Mouse (Mus musculus): ENCODE results near the gene Jph2. TPM values are rescaled to one million over a fixed set of nuclear protein-coding genes. Genes with fewer than 3 reads are reported as not detected.
A peak's percentile ranks its signal among the peaks of the same experiment; 100 is the strongest.
"Not testable (repeated sequence)": the region's sequence is repeated elsewhere in the genome, so short reads cannot be mapped to it uniquely, and the experiment has no call there.

Jph2 gene
- total RNA-seq, 2 experiments from 2014 or later: 424 to 437 TPM

GRCm38 (mm10) chr2:163422895-163423660 is 25.3 kb upstream of the Jph2 start:
- H3K27ac ChIP-seq: peak overlapping the region; percentile 78
- no peak overlapping the region for H3K4me3 ChIP-seq
- intact Hi-C loops (cut with DNase I): loop anchor here (5.0 kb wide), 1 partner anchor 34 kb away; no protein-coding TSS in a partner anchor
- peak; percentile 54 for DNase-seq
- TF ChIP-seq CTCF (IDR thresholded peaks at IDR 0.05): no peak; the same call in 1 of the 2 replicates

GRCm38 (mm10) chr2:163420366-163420886 is 22.6 kb upstream of the Jph2 start:
- H3K4me3 ChIP-seq: peak overlapping the region; percentile 93
- intact Hi-C loops (cut with DNase I): loop anchor here (5.0 kb wide), 1 partner anchor 37 kb away; no protein-coding TSS in a partner anchor
- H3K27ac ChIP-seq: peak overlapping the region; percentile 98
- DNase-seq: no peak
- no peak for TF ChIP-seq CTCF (IDR thresholded peaks at IDR 0.05)

GRCm38 (mm10) chr2:163419346-163420045 is 21.7 kb upstream of the Jph2 start:
- peak overlapping the region; percentile 93 for H3K4me3 ChIP-seq

GRCm38 (mm10) chr2:163418841-163419345 is 21.1 kb upstream of the Jph2 start:
- intact Hi-C loops (cut with DNase I): loop anchor here (1.0 kb wide), 1 partner anchor 53 kb away; the partner anchor contains the start of gene Fitm2
- DNase-seq: no peak
- Histone ChIP-seq H3K4me3 (peak overlapping the region; percentile 93), H3K27ac (peak overlapping the region; percentile 98)
- TF ChIP-seq CTCF (IDR thresholded peaks at IDR 0.05): no peak

More at GRCm38 (mm10) chr2:163419346-163420045, 21.7 kb upstream of the Jph2 start:
- intact Hi-C loops (cut with DNase I): loop anchor here (1.0 to 5.0 kb wide), 2 partner anchors 38 to 53 kb away; partner anchors contain the start of gene Fitm2
- TF ChIP-seq CTCF (IDR thresholded peaks at IDR 0.05): peak; percentile 40
- DNase-seq: peak; percentile 100
- H3K27ac ChIP-seq: peak overlapping the region; percentile 98

- DNase-seq: no peak
- peak overlapping the region; percentile 98 for H3K27ac ChIP-seq
- TF ChIP-seq CTCF (IDR thresholded peaks at IDR 0.05): no peak
- intact Hi-C loops (cut with DNase I): no loop called here
- H3K4me3 ChIP-seq: peak overlapping the region; percentile 93
Measured at GRCm38 (mm10) chr2:163417830-163418229, 20.0 kb upstream of the Jph2 start.

GRCm38 (mm10) chr2:163417026-163417425 is 19.2 kb upstream of the Jph2 start:
- DNase-seq: no peak
- peak overlapping the region; percentile 98; the same call in 1 of the 2 replicates for H3K27ac ChIP-seq
- TF ChIP-seq CTCF (IDR thresholded peaks at IDR 0.05): no peak
- H3K4me3 ChIP-seq: peak overlapping the region; percentile 93
- intact Hi-C loops (cut with DNase I): no loop called here

- intact Hi-C loops (cut with DNase I): loop anchor here (5.0 kb wide), 1 partner anchor 481 kb away; the partner anchor contains the start of gene Srsf6
Measured at GRCm38 (mm10) chr2:163412846-163413590, 15.2 kb upstream of the Jph2 start.

GRCm38 (mm10) chr2:163412419-163412818 is 14.6 kb upstream of the Jph2 start:
- DNase-seq: no peak
- H3K27ac ChIP-seq: peak overlapping the region; percentile 93
- intact Hi-C loops (cut with DNase I): loop anchor here (5.0 kb wide), 1 partner anchor 480 kb away; the partner anchor contains the start of gene Srsf6
- no peak for TF ChIP-seq CTCF (IDR thresholded peaks at IDR 0.05)
- peak overlapping the region; percentile 42 for H3K4me3 ChIP-seq

More at GRCm38 (mm10) chr2:163412846-163413590, 15.2 kb upstream of the Jph2 start:
- Histone ChIP-seq H3K27ac (peak overlapping the region; percentile 93), H3K4me3 (no peak overlapping the region)
- TF ChIP-seq CTCF (IDR thresholded peaks at IDR 0.05): no peak
- no peak for DNase-seq

- Histone ChIP-seq H3K4me3 (peak overlapping the region; percentile 42), H3K27ac (peak overlapping the region; percentile 93)
- intact Hi-C loops (cut with DNase I): loop anchor here (5.0 kb wide), 1 partner anchor 480 kb away; the partner anchor contains the start of gene Srsf6
- no peak for DNase-seq
- no peak for TF ChIP-seq CTCF (IDR thresholded peaks at IDR 0.05)
Measured at GRCm38 (mm10) chr2:163411840-163412239, 14.0 kb upstream of the Jph2 start.

GRCm38 (mm10) chr2:163411344-163411743 is 13.6 kb upstream of the Jph2 start:
- intact Hi-C loops (cut with DNase I): loop anchor here (5.0 kb wide), 1 partner anchor 479 kb away; the partner anchor contains the start of gene Srsf6
- not testable (repeated sequence) for DNase-seq
- Histone ChIP-seq H3K27ac (peak overlapping the region; percentile 93), H3K4me3 (peak overlapping the region; percentile 34)

GRCm38 (mm10) chr2:163410211-163410610 is 12.4 kb upstream of the Jph2 start:
- intact Hi-C loops (cut with DNase I): loop anchor here (5.0 kb wide), 1 partner anchor 478 kb away; the partner anchor contains the start of gene Srsf6
- no peak overlapping the region for H3K4me3 ChIP-seq
- DNase-seq: no peak
- peak overlapping the region; percentile 93 for H3K27ac ChIP-seq
- no peak for TF ChIP-seq CTCF (IDR thresholded peaks at IDR 0.05)
